Mouse (Mus musculus) cerebellum, adult 18-20 months (tissue): ENCODE data around the gene Skap2.

ENCODE experiments used
- DNase-seq, 2 experiments: peaks; one replicate each; pipeline ENCODE4 v3.0.0; 2021

The Skap2 gene

GRCm38 (mm10) chr6:52012409-52013244 lies at the start of gene Skap2:
Gene Skap2, minus strand, starts transcription at chr6:52012549.
- DNase-seq: peak; percentile 92 to 96

- no peak for DNase-seq
Observed at GRCm38 (mm10) chr6:52058899-52059448, 46.6 kb upstream of the Skap2 start.

DNA sequence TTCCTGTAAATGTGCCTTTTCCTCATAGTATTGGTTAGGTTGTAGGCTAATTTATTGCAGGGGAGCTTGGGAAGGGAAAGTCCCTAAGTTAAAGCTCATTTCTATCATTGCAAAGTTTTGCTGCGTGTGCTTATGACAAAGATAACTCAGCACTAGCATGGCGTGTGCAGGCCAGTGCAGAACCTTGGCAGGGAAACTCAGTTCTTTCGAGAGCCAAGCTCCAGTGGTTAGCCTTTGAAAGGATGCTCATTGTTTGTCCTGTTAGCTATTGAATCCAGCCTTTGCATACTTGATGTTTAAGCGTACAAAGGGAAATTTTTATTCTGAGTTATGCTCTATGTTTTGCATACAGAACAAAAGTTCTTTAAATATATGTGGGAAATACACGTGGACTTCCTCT lies 45.8 kb upstream of the Skap2 start:
- no peak for DNase-seq

DNA sequence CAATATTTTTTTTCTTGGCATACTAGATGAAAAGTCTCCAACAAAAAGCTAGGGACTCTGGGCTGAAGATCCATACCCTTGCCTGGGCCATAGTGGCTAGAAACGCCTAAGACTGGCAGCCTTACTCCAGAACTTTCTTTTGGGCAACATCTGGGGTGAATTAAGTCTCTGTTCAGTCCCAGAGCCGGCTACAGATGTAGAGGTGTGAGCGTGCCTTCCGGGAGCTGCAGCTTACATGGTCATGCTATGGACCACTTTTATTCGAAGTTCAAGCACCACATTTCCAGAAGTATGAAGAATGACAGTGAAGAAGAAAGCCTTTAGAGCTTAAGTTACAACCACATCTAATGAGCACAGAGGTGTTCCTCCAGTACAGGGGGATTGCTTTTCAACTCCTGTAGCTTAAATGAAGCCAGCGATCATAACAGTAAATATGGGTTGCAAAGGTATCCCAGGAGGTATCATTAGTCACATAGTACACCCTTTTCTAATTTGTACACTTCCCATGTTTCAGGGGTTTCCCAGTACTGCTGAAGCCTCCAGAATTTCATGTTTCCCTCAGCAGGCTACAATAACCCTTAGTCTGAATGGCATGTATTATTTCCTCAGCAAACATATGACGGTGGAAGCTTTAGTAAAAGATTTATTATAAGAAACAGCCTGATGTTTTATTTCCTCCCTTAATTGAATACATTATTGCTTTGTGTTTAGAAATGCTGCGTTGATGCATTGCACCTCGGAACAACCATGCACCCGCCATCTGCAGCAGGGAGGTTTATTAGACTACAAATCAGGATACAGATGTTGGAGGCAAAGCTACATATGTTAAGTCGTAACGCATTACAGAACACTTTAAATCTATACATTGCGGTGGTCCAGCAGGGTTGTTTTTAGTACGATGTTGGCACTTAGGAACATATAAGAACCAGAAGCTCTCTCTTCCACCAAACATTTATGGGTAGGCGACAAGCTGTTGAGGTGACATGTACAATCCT lies 41.5 kb upstream of the Skap2 start:
- DNase-seq: no peak

- DNase-seq: no peak
Observed at GRCm38 (mm10) chr6:52050062-52050461, 37.7 kb upstream of the Skap2 start.

DNA sequence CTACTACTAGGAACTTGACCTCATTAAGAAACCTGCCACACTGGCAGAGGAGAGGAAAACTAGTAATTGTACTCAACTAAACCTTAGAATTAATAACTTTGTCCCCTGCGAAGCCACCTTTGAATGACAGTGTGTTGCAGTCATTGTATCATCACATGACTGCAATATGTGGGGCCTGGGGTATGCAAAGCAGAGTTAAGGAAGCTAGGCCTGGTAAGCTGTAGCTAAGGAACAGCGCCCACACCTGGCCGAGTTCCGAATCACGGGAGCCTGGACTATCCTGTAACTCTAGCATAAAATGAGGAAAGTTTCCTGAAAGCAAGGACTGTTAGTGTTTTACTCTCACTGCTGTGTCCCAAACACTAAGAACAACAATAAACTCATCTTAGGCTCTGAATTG lies 33.2 kb upstream of the Skap2 start:
- DNase-seq: no peak

GRCm38 (mm10) chr6:52036077-52036476 lies 23.7 kb upstream of the Skap2 start:
- no peak for DNase-seq

DNA sequence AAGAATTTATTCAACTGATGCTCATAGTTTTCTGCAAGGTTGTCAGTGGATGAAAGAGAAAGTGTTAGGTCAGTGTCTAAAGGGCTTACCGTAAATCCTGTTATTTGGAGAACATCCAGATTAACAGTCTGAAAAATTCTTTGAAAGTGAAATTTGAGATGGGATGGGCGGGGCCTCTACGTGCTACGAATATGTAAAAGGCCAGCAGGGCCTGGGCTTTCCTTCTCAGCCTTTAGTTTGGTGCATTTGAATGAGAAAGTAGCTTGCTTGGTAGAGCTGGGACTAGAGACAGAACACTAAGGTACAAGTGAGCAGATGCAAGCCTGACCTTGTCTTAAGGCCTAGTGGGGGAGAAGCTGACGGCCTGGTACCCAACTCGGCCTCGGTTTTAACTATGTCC lies 18.8 kb upstream of the Skap2 start:
- no peak for DNase-seq

DNA sequence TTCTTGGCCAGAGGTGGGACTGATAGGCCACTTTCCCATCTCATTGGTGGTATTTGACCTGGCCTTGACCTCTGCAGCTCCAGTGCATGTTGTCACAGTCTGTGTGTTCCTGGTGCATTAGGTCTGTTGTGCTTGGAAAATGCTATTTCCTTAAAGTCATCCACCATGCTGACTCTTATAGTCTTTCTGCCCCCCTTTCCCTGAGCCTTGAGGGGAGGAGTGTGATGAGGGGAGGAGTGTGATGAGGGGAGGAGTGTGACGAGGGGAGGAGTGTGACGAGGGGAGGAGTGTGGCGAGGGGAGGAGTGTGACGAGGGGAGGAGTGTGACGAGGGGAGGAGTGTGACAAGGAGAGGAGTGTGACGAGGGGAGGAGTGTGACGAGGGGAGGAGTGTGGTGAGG lies 15.8 kb upstream of the Skap2 start:
- no peak for DNase-seq

DNA sequence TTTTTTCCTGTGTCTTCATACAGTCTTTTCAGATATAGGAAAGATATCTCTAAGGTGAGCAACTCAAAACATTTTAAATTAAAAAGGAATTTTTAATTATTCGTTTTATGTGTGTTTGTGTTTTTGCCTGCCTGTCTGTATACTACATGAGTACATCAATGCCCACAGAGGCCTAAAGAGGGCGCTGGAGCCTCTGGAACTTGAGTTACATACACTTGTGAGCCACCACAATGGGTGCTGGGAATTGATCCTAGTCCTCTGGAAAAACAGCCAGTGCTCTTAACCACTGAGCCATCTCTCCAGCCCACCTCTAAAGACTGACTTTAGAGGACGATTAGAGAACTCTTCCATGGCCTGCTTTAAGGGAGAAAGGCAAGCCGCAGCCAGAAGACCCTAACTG lies 14.8 kb upstream of the Skap2 start:
- DNase-seq: no peak

DNA sequence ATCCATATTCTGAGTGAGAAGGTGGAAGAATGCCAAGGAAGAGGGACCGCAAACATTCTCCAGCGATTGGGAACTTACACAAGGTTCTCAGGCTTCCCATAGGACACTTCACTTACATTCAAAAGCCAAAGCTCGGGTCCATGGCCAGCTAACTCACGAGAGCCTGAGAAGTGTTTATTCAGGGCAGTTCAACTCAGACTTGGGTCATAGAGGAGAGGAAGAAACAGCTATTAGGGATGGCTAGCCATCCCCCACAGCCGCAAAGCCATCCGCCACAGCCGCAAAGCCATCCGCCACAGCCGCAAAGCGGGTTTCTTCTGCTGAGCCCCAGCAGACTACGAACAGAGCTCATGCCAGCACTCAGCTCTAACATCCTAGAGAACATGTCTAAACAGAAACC lies 13.9 kb upstream of the Skap2 start:
- no peak for DNase-seq

DNA sequence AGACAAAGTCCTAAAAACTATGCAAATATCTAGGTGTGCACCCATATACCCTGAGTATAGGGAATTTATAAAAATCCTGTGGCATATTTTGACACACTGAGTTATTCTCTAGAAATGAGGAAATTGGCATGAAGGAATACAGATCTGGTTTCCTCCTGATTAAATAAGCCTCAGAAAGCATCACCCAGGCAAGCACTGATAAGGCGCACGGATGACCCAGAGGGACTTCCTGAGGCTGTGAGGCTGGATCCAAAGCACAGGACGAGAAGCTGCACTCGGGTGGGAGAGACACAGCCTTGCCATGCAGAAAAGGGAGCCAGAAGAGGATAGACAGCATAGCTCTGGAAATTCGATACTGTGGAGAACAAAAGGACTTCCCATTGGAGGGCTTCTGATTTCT lies 12.4 kb upstream of the Skap2 start:
- DNase-seq: no peak

DNA sequence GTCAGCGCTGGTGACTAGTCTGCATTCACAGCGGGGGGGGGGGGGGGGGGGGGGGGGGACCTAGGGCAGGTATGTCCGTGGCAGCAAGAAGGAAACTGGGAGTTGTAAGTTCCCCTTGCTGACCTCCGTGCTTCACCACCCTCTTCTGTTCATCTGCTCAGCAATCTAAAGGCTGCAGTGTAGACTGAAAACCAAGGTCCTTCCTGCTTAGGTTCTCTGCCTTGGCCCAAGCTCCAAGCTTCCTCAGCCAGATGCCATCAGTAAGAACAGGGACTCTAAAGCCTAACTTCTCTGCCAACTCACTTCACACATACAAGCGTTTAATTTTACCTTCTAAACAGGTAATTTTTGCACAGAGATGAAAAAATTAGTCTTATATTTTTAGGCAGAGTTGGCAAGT lies 10.0 kb upstream of the Skap2 start:
- DNase-seq: no peak

- no peak for DNase-seq
Observed at GRCm38 (mm10) chr6:52020276-52020675, 7.9 kb upstream of the Skap2 start.

GRCm38 (mm10) chr6:52013245-52013945 lies 1.0 kb upstream of the Skap2 start:
- no peak for DNase-seq

- no peak for DNase-seq
Observed at GRCm38 (mm10) chr6:52011559-52012408, 565 bp downstream of the Skap2 start.

GRCm38 (mm10) chr6:52009385-52009784 lies 3.0 kb downstream of the Skap2 start:
- DNase-seq: no peak

DNA sequence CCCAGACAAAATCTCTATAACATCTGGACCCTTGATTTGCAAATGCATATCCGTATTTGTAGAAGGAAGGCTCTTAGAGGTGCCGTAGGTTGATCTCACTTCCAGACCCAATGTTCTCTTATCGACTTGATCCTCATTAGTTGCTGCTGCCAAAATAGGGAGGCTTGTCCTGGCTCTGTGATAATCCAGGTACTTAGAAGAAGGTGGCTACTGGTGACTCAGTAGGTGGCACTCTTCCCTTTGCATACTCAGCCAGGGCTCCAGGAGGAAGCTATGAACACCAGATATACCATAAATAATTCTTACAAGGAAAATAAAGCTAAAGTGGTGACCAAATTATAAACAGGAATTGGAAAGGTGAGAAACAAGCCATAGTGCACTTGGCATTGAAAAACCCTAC lies 3.6 kb downstream of the Skap2 start:
- DNase-seq: no peak

GRCm38 (mm10) chr6:52006649-52007218 lies 5.6 kb downstream of the Skap2 start:
- DNase-seq: no peak

- peak in 1 of 2 experiments; percentile 5 for DNase-seq
Observed at GRCm38 (mm10) chr6:52005963-52006648, 6.2 kb downstream of the Skap2 start.

- DNase-seq: no peak
Observed at GRCm38 (mm10) chr6:52005616-52005962, 6.8 kb downstream of the Skap2 start.
